Mouse (Mus musculus): ENCODE measurements around the gene Eml1. TPM values are rescaled to one million over a fixed set of nuclear protein-coding genes. Genes with fewer than 3 reads are reported as not detected.

The Eml1 gene
- not detected in 3 replicates for total RNA-seq (2017)

DNA sequence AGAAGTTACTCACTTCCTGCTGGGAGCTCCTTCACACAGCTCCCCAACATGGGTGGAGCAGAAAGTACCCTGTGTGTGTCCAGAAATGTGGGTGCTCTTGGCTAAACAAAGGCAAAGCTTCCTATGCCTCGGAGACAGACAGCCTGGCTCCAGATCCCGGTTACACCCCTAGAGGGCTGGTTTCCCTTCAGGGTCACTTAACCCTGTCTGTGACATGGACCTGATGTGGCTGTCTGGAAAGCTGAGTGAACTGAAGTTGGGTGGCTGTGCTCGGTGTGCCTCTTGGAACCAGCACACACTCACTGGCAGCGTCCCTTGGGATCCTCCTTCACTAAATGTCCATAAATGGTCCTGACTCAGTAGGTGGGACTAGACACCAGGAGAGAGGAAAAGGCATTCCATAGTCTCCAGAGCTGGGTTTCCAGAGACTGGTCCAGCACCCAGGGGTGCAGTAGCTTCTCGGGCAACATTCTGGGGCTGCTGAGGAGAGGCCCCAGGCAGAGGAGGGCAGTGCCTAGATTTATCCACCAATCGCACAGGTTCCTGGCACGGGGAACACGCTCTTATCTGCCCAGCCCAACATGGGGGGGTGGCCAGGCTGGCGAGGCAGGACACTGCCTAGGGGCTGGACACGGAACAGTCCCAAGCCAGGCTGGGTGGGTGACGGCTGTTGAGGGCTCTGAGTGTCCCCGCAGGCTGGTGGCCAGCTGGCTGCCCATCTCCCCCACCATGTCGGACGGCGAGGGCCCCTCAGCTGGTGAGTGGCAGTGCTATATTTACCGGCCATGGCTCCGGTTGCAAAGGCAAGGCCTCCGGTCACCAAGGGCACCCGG is at the start of gene Eml1:
Gene Eml1, plus strand, starts transcription at position 362 of the 833 bp plus-strand sequence.
- ATAC-seq (replicated peaks; ENCODE audit: insufficient number of reproducible peaks, low FRiP score, low TSS enrichment, poor library complexity, severe bottlenecking) = no peak

- ATAC-seq (replicated peaks; ENCODE audit: insufficient number of reproducible peaks, low FRiP score, low TSS enrichment, poor library complexity, severe bottlenecking) = no peak
Measured at GRCm38 (mm10) chr12:108326401-108326800, 44.4 kb upstream of the Eml1 start.

- no peak for ATAC-seq (replicated peaks; ENCODE audit: insufficient number of reproducible peaks, low FRiP score, low TSS enrichment, poor library complexity, severe bottlenecking)
Measured at GRCm38 (mm10) chr12:108327889-108328491, 42.8 kb upstream of the Eml1 start.

GRCm38 (mm10) chr12:108333056-108333455 is 37.7 kb upstream of the Eml1 start:
- 0 out of 2 replicates have a peak, but pooled peaks have one; percentile 24 for ATAC-seq (replicated peaks; ENCODE audit: insufficient number of reproducible peaks, low FRiP score, low TSS enrichment, poor library complexity, severe bottlenecking)

DNA sequence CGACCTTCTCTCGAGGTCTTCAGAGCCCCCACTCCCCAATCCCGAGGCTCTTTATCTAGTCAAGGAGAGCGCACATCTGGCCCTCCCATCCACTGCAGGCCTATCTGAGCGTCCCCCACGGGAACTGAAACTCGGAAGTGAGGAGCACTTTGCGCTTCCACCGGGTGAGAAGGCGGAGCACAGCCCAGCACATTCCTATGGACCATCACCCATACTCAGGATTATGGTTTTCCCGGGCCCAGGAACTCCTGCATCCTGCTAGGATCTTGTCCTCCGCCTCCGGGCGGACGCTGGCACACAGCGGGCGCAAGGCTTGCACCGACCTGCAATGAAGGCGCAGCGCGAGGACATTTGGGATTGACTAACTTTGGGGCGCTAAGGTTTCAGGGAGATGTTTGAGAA is 37.3 kb upstream of the Eml1 start:
- no peak for ATAC-seq (replicated peaks; ENCODE audit: insufficient number of reproducible peaks, low FRiP score, low TSS enrichment, poor library complexity, severe bottlenecking)

GRCm38 (mm10) chr12:108333895-108334445 is 36.8 kb upstream of the Eml1 start, which contains the start of gene Cyp46a1:
TSS of gene Cyp46a1 (plus strand) at chr12:108334381.
- peak; percentile 86 for ATAC-seq (replicated peaks; ENCODE audit: insufficient number of reproducible peaks, low FRiP score, low TSS enrichment, poor library complexity, severe bottlenecking)

- no peak for ATAC-seq (replicated peaks; ENCODE audit: insufficient number of reproducible peaks, low FRiP score, low TSS enrichment, poor library complexity, severe bottlenecking)
Measured at GRCm38 (mm10) chr12:108334529-108334928, 36.2 kb upstream of the Eml1 start.

DNA sequence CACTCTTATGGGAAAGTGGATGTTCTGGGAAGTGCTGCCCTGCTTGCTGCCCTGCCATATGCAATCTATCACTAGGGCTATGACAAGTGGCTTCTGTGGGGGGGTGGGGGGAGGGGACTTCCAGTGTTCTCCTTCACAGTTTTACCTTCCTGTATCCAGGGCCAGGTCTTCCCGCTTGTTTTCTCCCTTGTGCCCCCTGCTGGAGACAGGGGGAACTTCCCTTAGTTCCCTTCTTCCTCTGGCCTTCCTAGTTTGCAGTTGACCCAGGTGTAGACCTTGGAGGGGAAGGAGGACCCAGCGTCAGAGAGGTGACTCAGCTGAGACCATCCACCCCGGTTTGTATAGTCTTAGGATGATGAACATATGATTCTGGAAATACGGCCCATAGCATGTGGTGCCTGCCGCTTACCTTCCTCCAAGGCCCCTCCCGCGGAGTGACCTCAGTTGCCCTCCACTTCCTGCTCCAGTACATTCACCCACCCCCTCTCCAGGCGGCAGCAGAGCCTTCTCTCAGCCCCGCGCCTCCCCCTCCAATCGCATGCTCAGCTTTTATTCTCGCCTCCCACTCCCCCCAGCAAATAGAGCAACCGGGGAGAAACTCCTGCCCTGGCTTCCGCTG is 32.1 kb upstream of the Eml1 start:
- ATAC-seq (replicated peaks; ENCODE audit: insufficient number of reproducible peaks, low FRiP score, low TSS enrichment, poor library complexity, severe bottlenecking) = no peak

DNA sequence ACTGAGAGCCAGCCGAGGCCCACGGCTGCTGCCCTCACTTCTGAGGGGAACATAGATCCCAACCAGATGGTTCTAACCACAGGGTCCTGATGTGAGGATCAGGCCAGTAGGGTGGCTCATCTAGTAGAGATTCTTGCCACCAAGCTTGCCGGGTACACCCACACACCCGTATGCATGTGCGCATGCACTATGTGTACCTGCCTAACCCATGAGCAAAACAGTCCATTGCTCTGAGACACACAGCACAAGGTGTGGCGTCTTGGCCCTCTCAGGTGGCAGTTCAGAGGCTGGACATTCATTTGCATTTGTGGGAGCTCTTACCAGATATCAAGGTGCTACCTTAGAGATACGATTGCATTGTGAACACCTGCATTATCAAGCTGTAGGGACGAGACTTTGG is 22.6 kb upstream of the Eml1 start:
- ATAC-seq (replicated peaks; ENCODE audit: insufficient number of reproducible peaks, low FRiP score, low TSS enrichment, poor library complexity, severe bottlenecking) = no peak

GRCm38 (mm10) chr12:108349026-108349425 is 21.7 kb upstream of the Eml1 start:
- no peak for ATAC-seq (replicated peaks; ENCODE audit: insufficient number of reproducible peaks, low FRiP score, low TSS enrichment, poor library complexity, severe bottlenecking)

- ATAC-seq (replicated peaks; ENCODE audit: insufficient number of reproducible peaks, low FRiP score, low TSS enrichment, poor library complexity, severe bottlenecking) = no peak
Measured at GRCm38 (mm10) chr12:108350931-108351330, 19.8 kb upstream of the Eml1 start.

- no peak for ATAC-seq (replicated peaks; ENCODE audit: insufficient number of reproducible peaks, low FRiP score, low TSS enrichment, poor library complexity, severe bottlenecking)
Measured at GRCm38 (mm10) chr12:108352371-108353136, 18.2 kb upstream of the Eml1 start.

DNA sequence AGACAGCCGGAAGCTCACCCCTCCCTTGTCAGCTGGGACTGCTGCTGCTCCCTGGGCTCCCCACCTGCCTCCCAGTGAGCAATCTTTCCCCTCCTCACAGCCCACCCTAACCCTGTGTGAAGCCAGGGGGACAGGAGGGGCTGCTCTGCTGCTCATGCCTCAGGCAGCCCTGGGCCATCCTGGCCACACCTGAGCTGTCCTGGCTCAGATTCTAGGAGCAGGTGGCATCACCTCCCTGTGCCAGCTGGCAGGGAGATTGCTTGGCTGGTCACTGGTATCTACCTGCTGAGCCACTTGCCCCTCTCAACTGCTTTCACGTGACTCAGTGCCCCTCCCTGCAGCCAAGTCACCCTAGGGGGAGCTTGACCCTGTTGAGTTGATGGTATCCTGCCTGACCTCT is 16.5 kb upstream of the Eml1 start:
- no peak for ATAC-seq (replicated peaks; ENCODE audit: insufficient number of reproducible peaks, low FRiP score, low TSS enrichment, poor library complexity, severe bottlenecking)

DNA sequence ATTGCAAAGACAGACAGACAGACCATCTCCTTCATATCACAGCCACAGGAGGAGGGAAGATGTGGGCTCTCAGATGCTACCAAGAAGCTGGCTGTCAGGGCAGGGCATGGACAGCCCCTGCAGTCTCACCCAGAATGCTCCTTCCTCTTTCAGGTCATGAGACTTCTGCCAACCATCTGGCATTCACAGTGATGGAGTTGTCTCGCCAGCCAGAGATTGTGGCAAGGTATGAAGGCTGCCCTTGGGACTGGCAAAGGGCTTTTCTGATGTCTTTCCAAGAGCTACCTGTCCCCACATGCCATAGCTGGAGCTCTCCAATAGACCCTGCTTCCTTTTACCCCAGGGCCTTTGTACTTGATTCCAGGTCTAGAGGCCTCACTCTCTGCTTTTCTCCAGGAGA is 15.5 kb upstream of the Eml1 start:
- ATAC-seq (replicated peaks; ENCODE audit: insufficient number of reproducible peaks, low FRiP score, low TSS enrichment, poor library complexity, severe bottlenecking) = no peak

DNA sequence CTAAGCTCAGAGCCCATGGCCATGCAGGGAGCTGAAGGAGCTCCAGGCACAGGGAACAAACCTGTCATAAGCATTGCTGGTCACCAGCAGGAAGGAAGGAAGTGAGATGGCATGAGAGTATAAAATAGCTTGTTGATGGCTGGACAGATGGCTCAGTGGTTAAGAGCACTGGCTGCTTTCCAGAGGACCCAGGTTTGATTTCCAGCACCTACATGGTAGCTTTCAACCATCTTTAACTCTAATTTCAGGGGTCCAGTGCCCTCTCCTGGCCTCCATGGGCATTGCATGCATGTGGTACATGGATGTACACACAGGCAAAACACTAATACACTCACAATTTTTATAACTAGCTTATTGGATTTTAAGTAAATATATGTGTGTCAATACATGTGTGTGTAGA is 14.8 kb upstream of the Eml1 start:
- no peak for ATAC-seq (replicated peaks; ENCODE audit: insufficient number of reproducible peaks, low FRiP score, low TSS enrichment, poor library complexity, severe bottlenecking)

DNA sequence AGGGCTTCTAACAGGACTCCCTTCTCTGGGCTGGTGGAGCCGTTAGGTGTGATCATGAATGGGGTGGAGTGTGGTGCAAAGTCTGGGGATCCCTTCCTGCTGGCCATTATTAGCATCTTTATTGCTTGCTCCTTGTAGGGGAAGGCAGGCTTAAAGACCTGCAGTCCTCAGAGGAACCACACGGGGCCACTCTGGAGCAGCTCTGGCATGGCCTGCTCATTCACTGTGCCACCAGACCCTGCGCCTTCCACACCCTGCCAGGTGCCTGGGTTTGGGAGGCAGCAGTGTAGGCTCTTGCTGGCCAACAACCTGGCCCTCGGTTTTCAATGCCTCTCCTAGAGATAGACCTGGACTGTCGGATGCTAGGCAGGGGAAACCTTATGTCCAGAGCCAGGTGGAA is 7.0 kb upstream of the Eml1 start:
- ATAC-seq (replicated peaks; ENCODE audit: insufficient number of reproducible peaks, low FRiP score, low TSS enrichment, poor library complexity, severe bottlenecking) = no peak

DNA sequence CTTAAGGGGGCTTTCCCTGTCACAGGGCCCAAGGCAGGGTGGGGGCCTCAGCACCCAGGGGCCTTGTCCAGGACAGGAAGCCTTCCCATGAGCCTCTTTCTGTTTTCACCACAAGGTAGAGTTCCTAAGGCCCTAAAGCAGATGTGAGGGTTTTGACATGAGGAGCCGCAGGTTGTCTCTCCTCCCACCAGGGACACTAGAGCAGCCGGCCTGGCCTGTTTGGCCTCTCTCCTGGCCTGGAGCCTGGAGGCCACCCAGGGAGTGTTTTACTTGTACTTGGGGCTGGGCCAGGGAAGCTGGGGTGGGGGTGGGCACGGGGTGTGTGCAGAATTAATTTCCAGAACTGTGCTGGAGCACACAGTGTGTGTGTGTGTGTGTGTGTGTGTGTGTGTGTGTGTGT is 5.4 kb upstream of the Eml1 start:
- no peak for ATAC-seq (replicated peaks; ENCODE audit: insufficient number of reproducible peaks, low FRiP score, low TSS enrichment, poor library complexity, severe bottlenecking)

GRCm38 (mm10) chr12:108365868-108366267 is 4.9 kb upstream of the Eml1 start:
- no peak for ATAC-seq (replicated peaks; ENCODE audit: insufficient number of reproducible peaks, low FRiP score, low TSS enrichment, poor library complexity, severe bottlenecking)

GRCm38 (mm10) chr12:108367909-108368308 is 2.8 kb upstream of the Eml1 start:
- no peak for ATAC-seq (replicated peaks; ENCODE audit: insufficient number of reproducible peaks, low FRiP score, low TSS enrichment, poor library complexity, severe bottlenecking)
